Mouse (Mus musculus) liver, adult 2 months (tissue): ENCODE measurements around the gene Itk.

Experiments used
- CTCF ChIP-seq: fragments of 200-500 bp; IDR thresholded peaks from 2 replicates; pipeline ENCODE4 v1.5.1; 2011; ENCODE audit warnings: low read depth, low read length, control low read depth
- POLR2A ChIP-seq: fragments of 200-500 bp; IDR thresholded peaks from 2 replicates; pipeline ENCODE4 v1.6.1; 2011; ENCODE audit warnings: low read length, control low read depth; ENCODE audit not compliant: insufficient read depth; ENCODE audit errors: extremely low read depth

DNA sequence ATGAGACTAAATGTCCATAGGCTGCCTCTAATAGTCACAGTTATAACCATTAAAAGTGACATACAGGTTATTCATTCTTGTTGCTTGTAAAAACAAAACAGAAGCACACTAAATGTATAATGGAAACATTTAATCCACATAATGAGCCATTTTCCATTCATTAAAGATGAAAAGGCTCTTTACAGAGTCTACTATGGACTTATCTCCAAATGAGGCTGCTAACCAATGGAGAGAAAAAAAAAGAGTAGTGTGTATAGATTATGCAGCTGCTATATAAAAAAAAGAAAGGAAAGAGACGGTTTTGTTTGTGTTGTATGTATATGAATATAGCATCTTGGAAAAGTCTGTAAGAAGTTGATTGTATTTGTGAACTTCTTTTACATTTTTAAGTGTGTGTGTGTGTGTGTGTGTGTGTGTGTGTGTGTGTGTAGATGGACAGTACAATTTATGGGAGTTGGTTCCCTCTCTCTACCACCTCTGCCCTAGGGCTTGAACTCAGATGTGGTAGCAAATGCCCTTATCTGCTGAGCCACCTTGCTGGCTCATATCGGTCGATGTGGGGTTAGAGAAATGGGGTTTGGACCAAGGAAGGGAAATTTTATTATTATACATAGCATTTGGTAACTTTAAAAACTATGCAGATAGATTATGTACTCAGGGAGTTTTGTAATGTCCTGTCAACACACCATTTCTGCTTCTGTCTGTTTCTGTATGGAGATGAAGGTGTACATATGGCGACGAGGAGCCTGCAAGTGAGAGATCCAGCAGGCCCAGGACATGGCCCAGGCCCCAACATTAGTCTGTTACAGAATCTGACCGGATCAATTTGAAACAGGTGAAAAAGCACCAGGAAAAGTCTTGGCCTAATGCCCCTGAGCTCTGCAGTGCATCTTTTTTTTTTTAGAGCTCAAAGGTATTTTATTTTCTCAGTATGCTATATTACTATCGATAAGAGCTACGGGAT, 11.2 kb downstream of the Itk start:
- no peak for TF ChIP-seq CTCF
- TF ChIP-seq POLR2A = no peak
